Mouse (Mus musculus): ENCODE measurements around the gene Xrcc3. TPM values are rescaled to one million over a fixed set of nuclear protein-coding genes. Genes with fewer than 3 reads are reported as not detected.

The Xrcc3 gene
- polyA plus RNA-seq (2017; shearing (Covaris generic)), result 4.1 TPM

DNA sequence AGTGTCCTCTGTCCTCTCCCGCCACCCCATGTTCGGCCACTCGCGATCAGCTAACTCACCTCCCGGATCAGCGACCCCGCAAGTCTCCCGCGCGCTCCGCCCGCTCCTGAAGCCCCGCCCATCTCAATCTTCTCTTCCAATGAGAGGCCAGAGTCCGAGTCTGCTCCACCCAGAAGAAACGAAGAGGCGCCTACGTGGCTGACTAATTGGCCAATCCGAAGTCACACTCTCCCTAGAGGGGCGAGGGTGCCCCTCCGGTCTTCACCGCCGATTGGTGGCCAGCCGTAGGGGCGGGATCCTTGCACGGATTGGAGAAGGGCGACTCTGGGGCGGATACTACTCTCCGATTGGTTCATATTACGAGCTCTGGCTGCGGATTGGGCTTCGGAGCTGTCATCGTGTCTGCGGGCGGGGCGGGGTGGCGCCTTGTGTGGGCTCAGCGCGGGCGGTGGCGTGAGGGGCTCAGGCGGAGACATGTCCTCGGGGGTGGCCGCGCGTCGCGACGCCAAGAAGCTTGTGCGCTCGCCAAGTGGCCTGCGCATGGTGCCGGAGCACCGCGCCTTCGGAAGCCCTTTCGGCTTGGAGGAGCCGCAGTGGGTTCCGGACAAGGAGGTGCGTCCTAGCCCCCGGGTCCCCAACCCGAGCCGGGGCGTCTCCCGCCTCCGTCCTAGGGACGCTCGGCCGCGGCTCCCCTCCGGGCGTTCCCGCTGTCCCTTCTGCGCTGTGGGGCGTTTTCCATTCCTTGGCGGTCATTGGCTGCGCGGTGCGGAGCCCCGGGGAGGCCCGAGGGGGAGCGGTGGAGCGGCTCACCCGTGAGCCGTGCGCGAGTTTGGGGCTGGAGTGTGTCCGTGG, at the start of gene Xrcc3, which contains the start of gene Zfyve21:
Gene Xrcc3 (minus strand): TSS at position 108 of the 852 bp plus-strand sequence.
Gene Zfyve21 (plus strand): TSS at position 405 of the 852 bp plus-strand sequence.

GRCm38 (mm10) chr12:111758381-111759175, 55.1 kb downstream of the Xrcc3 start, which contains the start of gene Klc1:
Klc1 (plus strand) TSS chr12:111758849.

Other genes with a start within 250 kb of the Xrcc3 start
- gene Mark3, start 239.3 kb downstream of the Xrcc3 start, polyA plus RNA-seq (2017; shearing (Covaris generic)), result 129 TPM
- gene Ckb, start 141.5 kb downstream of the Xrcc3 start, polyA plus RNA-seq (2017; shearing (Covaris generic)), result 38.7 TPM
- 24.0 TPM for gene Trmt61a, start 135.8 kb downstream of the Xrcc3 start, polyA plus RNA-seq (2017; shearing (Covaris generic))
- 53.1 TPM for gene Bag5, start 100.6 kb downstream of the Xrcc3 start, polyA plus RNA-seq (2017; shearing (Covaris generic))
- gene Apopt1, start 100.6 kb downstream of the Xrcc3 start, polyA plus RNA-seq (2017; shearing (Covaris generic)), result 59.8 TPM
- gene Klc1, start 55.0 kb downstream of the Xrcc3 start, polyA plus RNA-seq (2017; shearing (Covaris generic)), result 54.3 TPM
- gene Zfyve21, start 297 bp upstream of the Xrcc3 start, polyA plus RNA-seq (2017; shearing (Covaris generic)), result 8.5 TPM
- 75.9 TPM for gene Ppp1r13b, start 94.2 kb upstream of the Xrcc3 start, polyA plus RNA-seq (2017; shearing (Covaris generic))
- 231 TPM for gene Atp5mpl, start 153.1 kb upstream of the Xrcc3 start, polyA plus RNA-seq (2017; shearing (Covaris generic))
- gene Tdrd9, start 157.7 kb upstream of the Xrcc3 start, polyA plus RNA-seq (2017; shearing (Covaris generic)), result not detected
- not detected for gene Rd3l, start 167.4 kb upstream of the Xrcc3 start, polyA plus RNA-seq (2017; shearing (Covaris generic))